Mouse (Mus musculus) midbrain, embryonic 11.5 days (tissue): ENCODE measurements at regions not wholly inside any gene's neighbourhood (a gene's known extent, or its start where the extent isn't known, plus 50 kb on each side); places are given as distances from the start of the nearest gene placed in this dataset.

Source experiments
- ATAC-seq: fragments of 200-750 bp; cut with Nextera tagmentation; 2 replicates; pipeline ENCODE4 v1.8.0; 2017; ENCODE audit warnings: moderate TSS enrichment, moderate library complexity; ENCODE audit not compliant: low FRiP score
- DNase-seq: peaks from one replicate; pipeline ENCODE4 v3.0.0; 2015; ENCODE audit warnings: low spot score; ENCODE audit errors: missing footprints
- H3K27ac ChIP-seq: fragments of 300-500 bp; sonication (generic); 2 replicates; pipeline ENCODE4 v1.5.1; 2014; ENCODE audit warnings: low read depth, low read length
- H3K27me3 ChIP-seq: fragments of 300-500 bp; sonication (generic); 2 replicates; pipeline ENCODE4 v1.6.1; 2014; ENCODE audit warnings: mild to moderate bottlenecking, low read length, moderate library complexity, mixed read lengths; ENCODE audit not compliant: control insufficient read depth, insufficient read depth
- H3K36me3 ChIP-seq: fragments of 300-500 bp; sonication (generic); 2 replicates; pipeline ENCODE4 v1.6.1; 2014; ENCODE audit warnings: mild to moderate bottlenecking, low read length, moderate library complexity, mixed read lengths; ENCODE audit not compliant: control insufficient read depth, insufficient read depth
- H3K4me1 ChIP-seq: fragments of 300-500 bp; sonication (generic); 2 replicates; pipeline ENCODE4 v1.6.1; 2014; ENCODE audit warnings: low read length; ENCODE audit not compliant: control insufficient read depth, insufficient read depth
- H3K4me2 ChIP-seq: fragments of 300-500 bp; sonication (generic); 2 replicates; pipeline ENCODE4 v1.6.1; 2014; ENCODE audit warnings: mild to moderate bottlenecking, moderate library complexity
- H3K4me3 ChIP-seq: fragments of 300-500 bp; sonication (generic); 2 replicates; pipeline ENCODE4 v1.5.1; 2014; ENCODE audit warnings: low read depth, low read length
- H3K9ac ChIP-seq: fragments of 300-500 bp; sonication (generic); 2 replicates; pipeline ENCODE4 v1.6.1; 2014; ENCODE audit warnings: low read length
- H3K9me3 ChIP-seq: fragments of 300-500 bp; sonication (generic); 2 replicates; pipeline ENCODE4 v1.6.1; 2016; ENCODE audit warnings: low read length; ENCODE audit not compliant: control insufficient read depth
- WGBS: fragments of 180-500 bp; shearing (Covaris S2); extraction: QIAGEN DNeasy Blood & Tissue Kit; methylation state at CpG from one replicate; pipeline ENCODE4 v1.1.7; 2014; 5-methylcytosine and 5-hydroxymethylcytosine counted together

DNA sequence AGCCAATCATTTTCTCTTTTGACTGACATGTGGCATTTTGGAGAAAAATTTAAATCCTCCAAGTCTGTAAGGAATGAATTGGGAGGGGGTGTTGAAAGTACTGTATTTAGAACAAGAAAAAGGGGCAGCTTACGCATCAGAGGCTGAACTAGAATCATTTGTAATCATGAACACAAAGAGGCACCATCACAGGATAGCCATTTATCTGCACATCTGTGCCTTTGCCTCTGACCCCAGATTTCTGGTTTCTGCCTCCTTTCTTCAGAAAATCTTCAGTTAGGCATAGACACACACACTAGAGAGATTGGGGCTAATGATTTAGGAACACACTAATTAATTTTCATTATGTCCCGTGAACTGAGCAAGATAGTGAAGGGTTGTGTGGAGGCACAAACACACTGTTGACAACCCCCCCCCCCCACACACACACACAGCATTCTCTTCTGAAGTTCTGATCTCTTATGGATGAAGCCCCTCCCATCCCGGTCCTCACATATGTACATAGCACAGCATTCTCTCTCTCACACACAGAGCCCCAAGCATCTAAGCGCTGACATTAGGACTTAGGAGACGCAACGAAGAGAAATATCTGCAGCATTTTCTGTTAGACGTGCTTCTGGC, 229.9 kb downstream of the Gm765 start:
- Histone ChIP-seq H3K36me3 (no peaks in the 10 kb centered on the region), H3K4me3 (no peak overlapping the region), H3K4me1 (peaks cover 16% of the 10 kb centered on the region), H3K9me3 (no peaks in the 10 kb centered on the region), H3K27ac (no peak overlapping the region), H3K9ac (no peak overlapping the region), H3K27me3 (no peaks in the 10 kb centered on the region), H3K4me2 (no peak overlapping the region)
- DNase-seq (peak; percentile 76), ATAC-seq (no peak)
- 78% methylated on average over 7 of the region's 7 CpGs for WGBS

DNA sequence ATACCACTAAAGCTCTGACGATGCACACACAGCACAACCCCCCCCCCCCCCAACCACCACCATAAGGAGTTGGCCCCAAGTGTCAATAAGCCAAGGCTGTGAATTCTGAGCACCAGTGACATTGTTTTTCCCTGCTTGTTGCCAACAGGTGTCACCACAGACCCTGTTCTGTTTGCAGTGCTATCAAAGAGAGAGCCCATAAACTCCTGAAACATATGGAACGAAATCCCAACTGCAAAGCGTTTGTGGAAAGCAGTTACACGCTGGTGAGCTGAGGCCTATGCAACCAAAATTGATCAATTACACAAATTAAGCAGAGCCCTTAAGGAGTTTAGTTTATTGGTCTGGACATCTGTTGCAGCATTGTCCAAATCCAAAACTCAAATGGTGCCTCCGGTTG, 235.4 kb downstream of the Gm765 start:
- DNase-seq, result no peak
- no peaks in the 10 kb centered on the region for H3K36me3 ChIP-seq
- no peaks in the 10 kb centered on the region; the same call in 1 of the 2 replicates for H3K4me1 ChIP-seq
- 70% methylated on average over 5 of the region's 5 CpGs for WGBS
- no peaks in the 10 kb centered on the region for H3K9me3 ChIP-seq
- no peaks in the 10 kb centered on the region for H3K27me3 ChIP-seq
- ATAC-seq, result no peak
- no peak overlapping the region for H3K4me2 ChIP-seq
- H3K27ac ChIP-seq, result no peak overlapping the region
- H3K4me3 ChIP-seq, result no peak overlapping the region
- no peak overlapping the region for H3K9ac ChIP-seq

GRCm38 (mm10) chr6:98105280-98106090, 237.1 kb downstream of the Gm765 start:
- Histone ChIP-seq H3K27me3 (no peaks in the 10 kb centered on the region), H3K36me3 (no peaks in the 10 kb centered on the region), H3K4me2 (no peak overlapping the region), H3K4me1 (no peaks in the 10 kb centered on the region), H3K4me3 (no peak overlapping the region), H3K27ac (no peak overlapping the region), H3K9me3 (no peaks in the 10 kb centered on the region), H3K9ac (no peak overlapping the region)
- DNase-seq, result peak; percentile 98
- WGBS, result 59% methylated on average over 18 of the region's 18 CpGs
- ATAC-seq, result no peak

GRCm38 (mm10) chr6:98104432-98104831, 238.1 kb downstream of the Gm765 start:
- Histone ChIP-seq H3K27ac (no peak overlapping the region), H3K4me2 (no peak overlapping the region), H3K9me3 (no peaks in the 10 kb centered on the region), H3K4me3 (no peak overlapping the region), H3K9ac (no peak overlapping the region), H3K36me3 (no peaks in the 10 kb centered on the region), H3K4me1 (no peaks in the 10 kb centered on the region), H3K27me3 (no peaks in the 10 kb centered on the region)
- DNase-seq (no peak), ATAC-seq (no peak)
- WGBS, result 48% methylated on average over 3 of the region's 3 CpGs

DNA sequence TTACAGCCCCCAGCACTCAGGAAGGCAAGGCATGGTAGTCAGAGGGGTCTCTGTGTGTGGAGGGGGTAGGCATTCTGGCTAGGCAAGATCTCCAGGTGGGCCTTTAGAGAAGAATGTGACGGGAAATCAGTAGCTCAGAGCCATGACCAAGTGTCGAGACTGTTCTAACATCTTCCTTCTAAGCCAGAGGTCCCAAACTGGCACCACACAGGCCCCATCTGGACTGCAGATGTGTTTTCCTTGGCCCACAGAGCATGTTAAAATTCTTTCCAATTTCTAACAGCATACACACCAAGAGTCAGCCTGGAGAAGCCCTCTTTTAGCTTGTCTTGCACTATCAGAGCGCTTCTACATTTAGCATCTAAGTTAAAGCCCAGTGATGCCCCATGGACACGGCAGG, 241.5 kb downstream of the Gm765 start:
- DNase-seq, result no peak
- H3K27me3 ChIP-seq, result no peaks in the 10 kb centered on the region
- H3K9me3 ChIP-seq, result no peaks in the 10 kb centered on the region
- no peaks in the 10 kb centered on the region for H3K36me3 ChIP-seq
- no peak overlapping the region for H3K4me2 ChIP-seq
- ATAC-seq, result no peak
- H3K27ac ChIP-seq, result no peak overlapping the region
- H3K9ac ChIP-seq, result no peak overlapping the region
- H3K4me1 ChIP-seq, result no peaks in the 10 kb centered on the region
- H3K4me3 ChIP-seq, result no peak overlapping the region
- 86% methylated on average over 4 of the region's 4 CpGs for WGBS

GRCm38 (mm10) chr6:98099126-98099525, 243.4 kb downstream of the Gm765 start:
- no peaks in the 10 kb centered on the region for H3K4me1 ChIP-seq
- no peak overlapping the region for H3K4me2 ChIP-seq
- no peak overlapping the region for H3K4me3 ChIP-seq
- no peaks in the 10 kb centered on the region for H3K27me3 ChIP-seq
- no peak overlapping the region for H3K27ac ChIP-seq
- 95% methylated on average over 9 of the region's 9 CpGs for WGBS
- no peak for ATAC-seq
- no peak overlapping the region for H3K9ac ChIP-seq
- H3K36me3 ChIP-seq, result no peaks in the 10 kb centered on the region
- no peak for DNase-seq
- no peaks in the 10 kb centered on the region for H3K9me3 ChIP-seq

DNA sequence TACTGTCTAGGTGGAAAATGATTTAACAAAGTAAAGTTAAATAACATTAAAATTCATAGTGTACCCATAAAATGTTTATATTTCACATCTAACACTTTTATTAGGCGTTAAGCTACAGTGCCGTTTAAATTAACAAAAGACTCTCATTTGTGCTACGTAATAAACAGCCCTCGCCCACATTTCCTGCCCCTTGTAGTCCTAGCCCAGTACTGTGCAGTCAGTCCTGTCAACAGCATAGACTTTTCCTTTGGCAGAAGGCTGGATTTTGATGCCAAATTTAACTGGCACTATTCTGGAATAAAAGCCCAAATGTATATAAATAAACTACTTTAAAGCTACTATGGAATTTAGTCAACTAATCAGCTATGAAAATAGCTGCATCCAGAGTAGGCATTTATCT, 247.3 kb downstream of the Gm765 start:
- no peak for ATAC-seq
- Histone ChIP-seq H3K36me3 (no peaks in the 10 kb centered on the region), H3K4me1 (no peaks in the 10 kb centered on the region), H3K9me3 (no peaks in the 10 kb centered on the region), H3K4me3 (no peak overlapping the region), H3K27me3 (no peaks in the 10 kb centered on the region), H3K27ac (no peak overlapping the region), H3K9ac (no peak overlapping the region), H3K4me2 (no peak overlapping the region)
- whole genome bisulfite sequencing, result 88% methylated on average over 4 of the region's 4 CpGs
- DNase-seq, result no peak

DNA sequence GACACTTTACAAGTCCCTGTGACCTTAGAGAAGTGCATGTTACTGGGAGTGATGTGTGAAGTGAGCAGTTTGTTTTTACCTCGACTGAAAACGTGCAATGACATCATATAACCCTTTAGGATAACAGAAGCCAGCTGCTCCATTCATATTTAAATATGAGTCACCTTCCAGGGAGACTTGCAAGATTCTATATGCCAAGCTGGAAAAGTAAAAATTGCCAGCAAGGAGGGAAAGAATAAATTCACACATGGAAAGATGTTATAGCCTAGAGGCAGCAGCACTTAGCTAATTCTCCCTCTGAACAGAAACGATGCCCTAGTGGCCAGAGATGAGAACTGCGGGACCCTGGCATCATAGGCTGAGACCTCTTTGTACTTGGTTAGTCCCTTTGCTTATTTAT, 253.4 kb downstream of the Gm765 start:
- Histone ChIP-seq H3K4me1 (no peaks in the 10 kb centered on the region), H3K4me2 (no peak overlapping the region), H3K9ac (no peak overlapping the region), H3K4me3 (no peak overlapping the region), H3K36me3 (no peaks in the 10 kb centered on the region), H3K9me3 (no peaks in the 10 kb centered on the region), H3K27me3 (no peaks in the 10 kb centered on the region), H3K27ac (no peak overlapping the region)
- WGBS, result 58% methylated on average over 4 of the region's 4 CpGs
- ATAC-seq (no peak), DNase-seq (peak; percentile 93)

DNA sequence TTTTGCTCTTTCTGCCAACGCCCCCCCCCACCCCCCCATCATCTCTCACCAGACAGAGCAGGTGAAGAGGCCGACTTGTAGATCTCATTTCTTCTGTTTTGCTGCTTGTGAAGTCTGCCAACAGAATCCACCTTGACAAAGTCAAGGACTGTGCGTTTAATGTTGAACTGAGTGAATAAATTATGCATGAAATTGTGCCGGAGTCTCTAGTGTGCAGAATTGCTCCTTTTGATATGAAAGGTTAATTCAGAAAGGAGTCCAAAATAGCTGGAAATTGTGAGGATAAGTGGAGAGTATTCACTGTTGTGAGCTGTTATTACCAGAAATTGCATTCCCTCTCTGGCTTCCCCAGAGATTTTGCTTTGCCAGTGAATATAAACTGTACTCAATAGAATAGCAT, 262.5 kb downstream of the Gm765 start:
- WGBS, result 66% methylated on average over 4 of the region's 4 CpGs

More for the DNA sequence above, 262.5 kb downstream of the Gm765 start:
- ATAC-seq (no peak), DNase-seq (no peak)
- Histone ChIP-seq H3K9ac (no peak overlapping the region), H3K4me2 (no peak overlapping the region), H3K9me3 (no peaks in the 10 kb centered on the region), H3K4me3 (no peak overlapping the region), H3K27ac (no peak overlapping the region), H3K4me1 (no peaks in the 10 kb centered on the region), H3K27me3 (no peaks in the 10 kb centered on the region), H3K36me3 (no peaks in the 10 kb centered on the region)
